Mouse (Mus musculus): ENCODE measurements around the gene Lpar4.

Lpar4 gene

DNA sequence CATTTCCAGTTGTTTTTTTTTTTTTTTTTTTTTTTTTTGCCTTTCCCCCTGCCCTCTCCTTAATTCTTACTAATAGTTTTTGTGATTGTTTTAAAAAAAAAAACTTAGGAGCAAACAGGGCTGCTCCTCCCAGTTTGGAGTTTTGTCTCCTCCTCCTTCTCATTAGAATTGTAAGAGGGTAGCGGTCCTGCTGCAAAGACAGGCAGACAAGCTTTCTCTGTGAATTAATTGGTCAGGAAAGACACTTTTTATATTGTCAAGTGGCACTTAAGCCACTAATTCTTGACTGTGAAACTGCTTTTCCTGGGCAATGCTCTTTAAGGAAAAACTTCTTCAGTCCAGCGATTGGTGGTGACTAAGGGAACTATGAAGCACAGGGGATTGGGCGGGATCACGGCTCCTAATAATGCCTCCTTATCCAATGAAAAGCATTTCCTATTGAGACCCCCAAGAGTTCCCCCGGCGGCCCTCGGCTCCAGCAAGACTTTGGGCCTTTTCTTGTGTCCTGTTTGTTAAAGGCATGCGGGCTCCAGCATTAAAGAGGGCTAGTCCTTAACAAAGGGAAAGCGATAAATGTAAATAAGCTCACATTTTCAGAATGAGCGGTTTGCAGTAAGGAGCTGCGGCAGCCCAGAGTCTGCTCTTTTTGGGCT, at the start of gene Lpar4:
TSS of gene Lpar4 (plus strand) at position 451 of the 653 bp plus-strand sequence.
- DNase-seq (ENCODE audit: low spot score in 2 of 2): no peak

DNA sequence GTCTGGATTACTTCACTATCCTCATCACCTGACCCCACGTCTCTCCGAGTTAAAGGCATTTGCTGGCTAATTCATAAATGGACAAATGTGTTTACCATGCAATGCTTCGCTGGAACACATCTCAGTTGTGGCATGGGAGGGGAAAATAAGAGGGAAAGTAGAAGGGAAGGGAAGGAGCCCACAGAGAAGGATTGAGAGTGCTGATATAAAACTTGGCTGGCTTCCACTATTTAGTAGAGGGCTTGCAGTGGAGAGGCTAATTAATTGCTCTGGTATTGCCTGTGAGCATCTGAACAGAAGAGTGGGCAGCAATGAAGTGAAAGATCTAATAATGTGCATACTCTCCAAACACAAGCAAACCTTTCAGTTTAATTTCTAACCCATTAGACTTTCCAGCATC, 49.0 kb upstream of the Lpar4 start:
- no peak for DNase-seq (ENCODE audit: low spot score in 2 of 2)

DNA sequence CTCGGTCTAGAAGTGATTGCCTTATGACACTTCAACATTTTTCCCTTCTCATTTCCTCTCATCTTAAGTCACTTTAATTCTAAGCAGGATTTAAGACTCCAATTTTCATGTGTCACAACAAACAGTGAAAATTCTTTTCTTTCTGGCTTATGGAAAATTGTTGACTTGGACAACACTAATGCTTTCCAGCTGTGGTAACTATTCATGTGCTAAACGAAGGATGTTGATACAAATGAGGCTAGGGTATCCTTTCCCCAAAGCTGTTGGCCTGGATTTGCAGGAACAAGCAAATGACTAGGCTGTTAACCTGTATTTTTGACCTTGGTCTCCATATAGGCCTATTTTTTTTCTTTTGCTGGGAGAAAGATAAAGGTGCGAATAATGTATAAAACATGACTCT, 48.5 kb upstream of the Lpar4 start:
- DNase-seq (ENCODE audit: low spot score in 2 of 2): no peak

DNA sequence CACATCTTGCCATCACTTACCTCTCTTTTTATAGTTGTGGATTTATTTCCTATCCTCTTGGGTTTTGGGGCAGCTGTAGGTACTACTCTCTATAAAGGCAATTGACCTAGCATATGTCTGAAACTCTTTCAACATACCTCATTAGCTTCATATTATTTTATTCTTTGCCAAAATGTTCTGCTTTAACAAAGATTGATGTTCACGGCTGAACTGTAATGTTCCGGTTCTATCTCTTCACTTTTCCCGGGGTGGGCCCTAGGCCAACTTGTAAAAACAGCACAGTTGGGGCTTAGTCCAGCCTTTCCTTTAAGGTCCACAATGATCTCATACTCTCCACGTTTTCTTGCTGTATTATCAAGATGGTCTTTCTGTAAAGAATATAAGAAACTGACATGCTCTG, 48.1 kb upstream of the Lpar4 start:
- DNase-seq (ENCODE audit: low spot score in 2 of 2): no peak

DNA sequence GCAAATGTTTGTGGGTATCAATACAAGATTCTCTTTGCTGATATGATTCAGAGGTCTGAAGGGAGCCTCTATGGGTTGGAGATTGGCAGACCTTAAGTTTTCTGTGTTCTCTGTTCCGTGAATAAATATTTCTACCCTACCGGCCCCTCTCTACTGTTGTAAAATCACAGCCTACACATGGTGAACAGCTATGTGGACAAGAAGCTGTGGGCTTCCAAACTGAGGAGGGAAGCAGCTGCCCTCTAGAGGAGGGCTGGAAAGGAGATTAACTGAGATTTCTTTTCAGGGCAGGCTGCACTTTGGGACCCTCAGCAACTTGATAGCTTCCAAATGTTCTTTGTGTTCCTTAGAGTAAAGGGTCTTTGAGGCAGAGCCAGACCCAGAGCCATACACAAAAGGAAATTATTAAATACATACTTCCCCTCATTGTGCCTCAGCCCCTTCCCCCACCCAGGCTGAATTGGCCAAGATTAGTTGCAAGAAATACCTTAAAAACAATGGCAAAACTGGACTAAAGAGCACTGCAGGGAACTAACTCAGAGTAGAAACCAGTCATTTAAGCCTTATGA, 22.6 kb upstream of the Lpar4 start:
- DNase-seq (ENCODE audit: low spot score in 2 of 2): no peak

DNA sequence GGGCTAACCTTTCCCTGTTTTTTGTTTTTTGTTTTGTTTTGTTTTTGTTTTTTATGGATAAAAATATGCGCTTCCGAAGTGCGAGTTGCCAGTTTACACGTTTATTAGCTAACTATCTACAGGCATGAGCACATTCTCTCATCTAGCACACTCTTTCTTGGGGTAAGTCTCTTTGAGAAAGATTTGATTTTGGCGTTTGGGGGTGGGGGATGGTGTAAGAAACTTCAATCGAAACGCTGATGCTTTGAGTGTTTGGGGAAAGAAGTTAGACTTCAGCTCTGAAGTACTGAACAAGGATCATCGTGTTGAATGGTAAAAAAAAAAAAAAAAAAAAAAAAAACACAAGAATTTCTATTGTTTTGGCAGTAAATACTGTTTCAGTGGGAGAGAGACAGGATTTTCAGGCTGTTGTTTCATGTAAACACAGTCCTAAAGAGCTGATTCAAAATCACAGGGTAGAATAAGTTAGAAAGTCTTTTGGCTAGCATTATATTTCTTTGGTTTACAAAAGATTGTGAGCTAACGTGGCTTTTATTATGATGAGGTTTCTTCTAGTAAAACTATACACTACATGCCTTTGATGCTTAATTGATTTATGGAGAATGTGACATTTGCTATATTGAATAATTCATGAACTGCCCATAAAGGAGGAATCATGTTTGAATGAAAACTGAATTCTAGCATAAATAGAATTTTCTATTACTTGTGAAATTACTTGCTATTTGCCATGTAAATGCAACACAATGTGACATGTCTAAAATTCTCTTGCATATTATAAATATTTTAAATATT, 599 bp downstream of the Lpar4 start:
- no peak for DNase-seq (ENCODE audit: low spot score in 2 of 2)

DNA sequence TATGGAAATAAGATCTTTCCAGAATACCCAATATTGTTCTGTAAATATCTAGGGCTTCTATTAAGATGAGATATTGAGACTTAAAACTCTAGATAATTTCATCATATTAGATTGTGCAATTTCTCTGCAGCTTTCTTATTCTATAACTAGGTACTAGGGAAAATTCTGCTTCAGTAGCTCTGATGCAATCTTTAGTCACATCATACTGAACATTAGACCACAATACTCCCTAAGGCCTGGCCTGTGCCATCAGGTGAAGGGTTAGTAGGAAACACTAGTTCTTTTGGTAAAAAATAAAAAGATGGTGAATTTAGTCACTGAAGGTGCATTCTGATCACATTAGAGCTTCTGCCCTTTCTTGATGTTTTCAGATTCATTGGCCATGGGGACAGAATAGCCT, 4.1 kb downstream of the Lpar4 start:
- DNase-seq (ENCODE audit: low spot score in 2 of 2): no peak

DNA sequence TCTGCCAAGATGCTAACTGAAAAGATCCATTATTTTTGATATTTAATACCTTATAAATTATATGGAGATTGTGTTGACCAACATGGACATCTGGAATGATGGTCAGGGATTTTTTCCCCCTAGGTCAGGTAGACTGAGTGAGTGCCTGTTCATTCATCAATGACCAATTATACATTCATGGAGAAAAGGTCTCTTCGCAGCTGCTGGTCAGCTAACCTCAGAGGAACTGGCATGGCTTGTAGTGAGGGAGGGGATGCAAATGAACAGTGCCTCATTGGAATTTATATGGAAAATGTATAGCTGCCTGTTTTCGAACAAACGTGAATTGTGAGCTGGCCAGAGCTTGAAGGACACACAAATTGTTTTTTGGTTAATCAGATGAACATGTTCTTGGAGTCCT, 18.9 kb downstream of the Lpar4 start:
- no peak for DNase-seq (ENCODE audit: low spot score in 2 of 2)

DNA sequence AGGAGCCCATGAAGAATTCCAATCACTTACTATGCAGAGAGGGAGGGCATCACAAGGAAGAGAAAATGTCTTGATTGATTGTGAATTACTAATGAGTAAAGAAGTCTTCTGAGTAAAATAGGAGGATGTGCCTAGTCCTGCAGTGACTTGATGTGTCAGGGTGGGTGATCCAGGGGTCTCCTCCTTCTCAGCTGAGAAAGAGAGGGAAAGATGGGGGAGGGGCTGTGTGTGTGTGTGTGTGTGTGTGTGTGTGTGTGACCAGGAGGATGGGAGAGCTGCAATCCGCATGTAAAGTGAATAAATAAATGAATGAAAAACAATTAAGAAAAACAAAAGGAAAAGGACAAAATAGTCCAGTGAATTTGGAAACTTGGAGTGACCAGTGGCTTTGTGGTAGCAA, 30.1 kb downstream of the Lpar4 start:
- no peak for DNase-seq (ENCODE audit: low spot score in 2 of 2)

DNA sequence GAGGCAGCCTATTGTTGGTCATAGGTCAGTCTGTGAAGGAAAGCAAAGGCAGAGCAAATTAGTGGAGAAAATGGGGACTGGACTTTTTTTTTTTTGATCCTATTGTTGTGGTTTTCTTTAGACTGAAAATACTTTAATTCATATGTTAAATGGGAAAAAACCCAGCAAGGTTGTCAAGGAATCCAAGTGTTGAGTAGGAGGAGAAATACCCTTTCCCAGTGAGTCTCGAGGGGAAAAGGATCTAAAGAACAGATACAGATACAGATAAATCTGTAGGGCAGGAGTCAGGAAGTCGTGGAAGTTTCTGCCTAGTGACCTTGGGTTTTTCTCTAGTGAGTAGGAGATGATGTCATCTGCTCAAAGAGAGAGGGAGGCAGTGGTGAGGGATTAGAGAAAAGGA, 30.6 kb downstream of the Lpar4 start:
- DNase-seq (ENCODE audit: low spot score in 2 of 2): no peak

DNA sequence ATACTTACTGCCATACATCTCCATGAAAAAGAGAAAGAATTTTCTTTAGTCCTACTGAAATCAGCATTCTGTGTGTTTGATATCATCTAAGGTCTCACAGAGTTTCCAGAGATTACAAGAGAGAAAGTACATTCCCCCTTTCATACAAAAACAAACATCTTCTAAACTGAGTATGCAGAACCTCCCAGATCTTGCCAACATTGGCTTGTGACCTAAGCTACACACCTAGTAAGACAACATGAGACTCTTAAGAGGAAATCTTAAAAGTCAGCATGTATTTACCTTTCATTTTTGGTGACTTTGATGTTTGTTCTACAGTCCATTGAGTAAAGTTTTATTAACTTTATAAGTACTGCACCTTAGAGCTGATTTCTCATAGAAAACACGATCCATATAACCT, 33.4 kb downstream of the Lpar4 start:
- DNase-seq (ENCODE audit: low spot score in 2 of 2): no peak

DNA sequence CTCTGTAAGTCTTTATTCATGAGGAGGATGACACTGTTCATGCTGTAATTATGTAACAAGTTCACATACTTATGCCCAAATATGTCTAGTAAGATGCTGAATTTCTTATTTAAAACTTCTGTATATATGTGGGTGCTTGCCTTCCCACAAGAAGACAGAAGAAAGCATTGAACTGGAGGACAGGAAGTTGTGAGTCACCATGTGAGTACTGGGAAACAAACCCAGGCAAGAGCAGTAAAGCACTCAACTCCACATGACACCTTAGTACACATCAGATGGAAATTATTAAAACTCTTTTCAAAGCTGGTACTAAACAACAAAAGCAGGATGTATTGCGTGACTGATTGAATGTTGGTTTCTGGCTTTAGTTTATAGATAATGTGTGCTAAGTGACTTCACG, 41.8 kb downstream of the Lpar4 start:
- DNase-seq (ENCODE audit: low spot score in 2 of 2): no peak

DNA sequence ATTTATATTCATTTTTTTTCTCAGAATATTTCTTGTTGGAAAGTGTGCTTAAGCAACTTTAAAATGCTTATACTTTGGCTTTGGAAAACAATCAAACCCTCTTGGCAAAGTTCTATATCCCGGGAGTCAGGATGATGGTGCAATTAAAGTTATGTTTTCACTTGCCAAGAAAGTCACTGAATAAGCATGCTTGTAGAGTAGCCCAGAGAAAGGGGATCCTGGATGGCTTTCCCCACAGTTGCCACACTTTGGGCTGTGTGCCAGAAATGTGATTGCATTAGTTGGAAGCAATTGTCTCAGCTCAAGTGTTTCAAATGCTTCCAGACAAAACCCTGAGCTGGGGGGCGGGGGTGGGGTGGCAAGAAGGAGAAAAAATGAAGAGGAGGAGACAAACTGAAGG, 43.9 kb downstream of the Lpar4 start:
- DNase-seq (ENCODE audit: low spot score in 2 of 2): no peak
